Mouse (Mus musculus) embryonic fibroblast, embryonic 13.5 days (primary cell): ENCODE results near the gene Prodh2.

Experiments
- CTCF ChIP-seq: IDR thresholded peaks from 2 replicates; pipeline ENCODE4 v1.5.1; 2011; ENCODE audit warnings: mild to moderate bottlenecking, control low read depth, low read length, moderate library complexity, borderline replicate concordance; ENCODE audit not compliant: insufficient read depth
- POLR2A ChIP-seq: IDR thresholded peaks from 2 replicates; pipeline ENCODE4 v1.6.1; 2011; ENCODE audit warnings: low read depth, mild to moderate bottlenecking, control low read depth, low read length, moderate library complexity

- TF ChIP-seq POLR2A (no peak; the same call in 1 of the 2 replicates), CTCF (no peak)
Observed at GRCm38 (mm10) chr7:30558656-30559442, 65.4 kb downstream of the Prodh2 start.
